Mouse (Mus musculus) intestine, embryonic 16.5 days (tissue): ENCODE measurements around the gene Ankef1. TPM values are rescaled to one million over a fixed set of nuclear protein-coding genes. Genes with fewer than 3 reads are reported as not detected.

Source experiments
- ATAC-seq: fragments of 200-750 bp; cut with Nextera tagmentation; 2 replicates; pipeline ENCODE4 v1.8.0; 2017; ENCODE audit warnings: moderate TSS enrichment, moderate library complexity
- H3K27ac ChIP-seq: fragments of 300-500 bp; sonication (generic); 2 replicates; pipeline ENCODE4 v1.5.1; 2014; ENCODE audit warnings: mild to moderate bottlenecking, low read length
- H3K27me3 ChIP-seq: fragments of 300-500 bp; sonication (generic); replicated peaks from 2 replicates; pipeline ENCODE4 v1.6.1; 2014; ENCODE audit warnings: low read length, control low read depth, mixed read lengths; ENCODE audit not compliant: control insufficient read depth, insufficient read depth
- H3K36me3 ChIP-seq: fragments of 300-500 bp; sonication (generic); 2 replicates; pipeline ENCODE4 v1.6.1; 2014; ENCODE audit warnings: low read length, control low read depth; ENCODE audit not compliant: control insufficient read depth, insufficient read depth
- H3K4me1 ChIP-seq: fragments of 300-500 bp; sonication (generic); 2 replicates; pipeline ENCODE4 v1.6.1; 2014; ENCODE audit warnings: low read length, control low read depth, mixed read lengths; ENCODE audit not compliant: control insufficient read depth, insufficient read depth
- H3K4me2 ChIP-seq: fragments of 300-500 bp; sonication (generic); 2 replicates; pipeline ENCODE4 v1.6.1; 2014; ENCODE audit warnings: low read depth, low read length, control low read depth
- H3K4me3 ChIP-seq: fragments of 300-500 bp; sonication (generic); 2 replicates; pipeline ENCODE4 v1.5.1; 2014; ENCODE audit warnings: mild to moderate bottlenecking, low read length
- H3K9ac ChIP-seq: fragments of 300-500 bp; sonication (generic); 2 replicates; pipeline ENCODE4 v1.6.1; 2014; ENCODE audit warnings: low read depth, low read length
- H3K9me3 ChIP-seq: fragments of 300-500 bp; sonication (generic); 2 replicates; pipeline ENCODE4 v1.6.1; 2016; ENCODE audit warnings: low read length, control low read depth; ENCODE audit not compliant: control insufficient read depth
- WGBS: fragments of 180-500 bp; shearing (Covaris S2); extraction: QIAGEN DNeasy Blood & Tissue Kit; methylation state at CpG from one replicate; pipeline ENCODE4 v1.1.7; 2014; 5-methylcytosine and 5-hydroxymethylcytosine counted together
- polyA plus RNA-seq: library from polyadenylated mRNA; unstranded; fragments of >200 nt; fragmentation: Nextera tagmentation; extraction: Ambion mirVana; gene quantifications from 2 replicates; pipeline ENCODE4 v1.2.1, GENCODE M21; 2015

The Ankef1 gene
- polyA plus RNA-seq, 1 experiment from 2014 or later: 0.13 TPM

DNA sequence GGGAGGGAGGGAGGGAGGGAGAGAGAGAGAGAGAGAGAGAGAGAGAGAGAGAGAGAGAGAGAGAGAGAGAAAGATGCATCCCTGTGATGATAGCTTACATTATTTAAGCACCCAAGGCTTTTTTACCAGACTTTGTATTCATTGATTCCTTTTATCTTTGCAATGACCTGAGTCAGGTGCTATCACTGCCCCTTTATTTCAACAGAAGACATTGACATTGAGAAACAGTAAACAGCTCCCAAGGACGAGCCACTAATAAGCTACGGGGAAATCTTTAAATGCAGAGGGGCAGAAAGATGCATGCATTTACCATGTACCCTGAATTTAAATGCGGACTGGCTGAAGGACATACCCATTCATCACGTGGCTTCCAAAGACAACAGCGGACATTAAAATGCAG, 14.7 kb upstream of the Ankef1 start:
- Histone ChIP-seq H3K4me3 (no peak overlapping the region), H3K4me2 (no peak overlapping the region), H3K36me3 (no peaks in the 10 kb centered on the region), H3K27ac (no peak overlapping the region), H3K4me1 (peaks cover 3% of the 10 kb centered on the region; the same call in 1 of the 2 replicates), H3K9me3 (no peaks in the 10 kb centered on the region), H3K27me3 (no peaks in the 10 kb centered on the region), H3K9ac (no peak overlapping the region)
- ATAC-seq: no peak
- 73% methylated on average over 5 of the region's 5 CpGs for WGBS

GRCm38 (mm10) chr2:136511073-136511472, 9.4 kb downstream of the Ankef1 start:
- no peak for ATAC-seq
- Histone ChIP-seq H3K4me3 (no peak overlapping the region), H3K9ac (no peak overlapping the region), H3K36me3 (no peaks in the 10 kb centered on the region), H3K27ac (no peak overlapping the region), H3K27me3 (no peaks in the 10 kb centered on the region), H3K9me3 (no peaks in the 10 kb centered on the region), H3K4me2 (no peak overlapping the region), H3K4me1 (no peaks in the 10 kb centered on the region)
- 52% methylated on average over 5 of the region's 5 CpGs for WGBS

- Histone ChIP-seq H3K27ac (no peak overlapping the region), H3K4me2 (no peak overlapping the region), H3K27me3 (no peaks in the 10 kb centered on the region), H3K9ac (no peak overlapping the region), H3K9me3 (no peaks in the 10 kb centered on the region), H3K4me1 (no peaks in the 10 kb centered on the region), H3K4me3 (no peak overlapping the region), H3K36me3 (no peaks in the 10 kb centered on the region)
- no peak for ATAC-seq
- whole genome bisulfite sequencing: 82% methylated on average over 4 of the region's 4 CpGs
Measured at GRCm38 (mm10) chr2:136511756-136512155, 10.0 kb downstream of the Ankef1 start.

- Histone ChIP-seq H3K27ac (no peak overlapping the region), H3K4me3 (no peak overlapping the region), H3K36me3 (no peaks in the 10 kb centered on the region), H3K9ac (no peak overlapping the region), H3K4me1 (no peaks in the 10 kb centered on the region), H3K9me3 (no peaks in the 10 kb centered on the region), H3K4me2 (no peak overlapping the region), H3K27me3 (no peaks in the 10 kb centered on the region)
- WGBS: 88% methylated on average over 5 of the region's 5 CpGs
- ATAC-seq: no peak
Measured at GRCm38 (mm10) chr2:136512802-136513201, 11.1 kb downstream of the Ankef1 start.

DNA sequence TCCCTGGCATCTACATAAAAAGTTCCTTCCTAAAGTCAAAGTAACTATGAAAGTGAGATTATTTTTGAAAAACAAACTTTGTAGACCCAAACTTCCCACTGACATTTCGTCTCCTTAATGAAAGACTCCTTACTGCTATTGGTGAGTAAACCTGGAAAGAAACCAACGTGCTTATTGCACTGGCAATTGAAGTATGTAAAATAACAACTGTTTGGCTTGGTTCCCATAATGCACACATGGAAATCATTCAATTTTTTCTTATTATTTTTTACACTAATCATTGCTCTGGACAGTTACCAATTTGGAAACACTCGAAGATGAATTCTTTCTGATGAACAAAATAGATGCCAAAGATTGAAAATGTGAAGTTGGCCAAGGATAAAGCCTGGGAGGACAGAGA, 12.1 kb downstream of the Ankef1 start:
- 56% methylated on average over 3 of the region's 3 CpGs for WGBS
- Histone ChIP-seq H3K4me3 (no peak overlapping the region), H3K36me3 (no peaks in the 10 kb centered on the region), H3K27ac (no peak overlapping the region), H3K9me3 (no peaks in the 10 kb centered on the region), H3K4me2 (no peak overlapping the region), H3K4me1 (no peaks in the 10 kb centered on the region), H3K27me3 (no peaks in the 10 kb centered on the region), H3K9ac (no peak overlapping the region)
- ATAC-seq: no peak

- no peak overlapping the region for H3K27ac ChIP-seq
- no peaks in the 10 kb centered on the region for H3K27me3 ChIP-seq
- no peak for ATAC-seq
- H3K4me1 ChIP-seq: no peaks in the 10 kb centered on the region
- 78% methylated on average over 2 of the region's 2 CpGs for WGBS
- no peak overlapping the region for H3K4me2 ChIP-seq
- H3K36me3 ChIP-seq: no peaks in the 10 kb centered on the region
- no peaks in the 10 kb centered on the region for H3K9me3 ChIP-seq
- no peak overlapping the region for H3K9ac ChIP-seq
- no peak overlapping the region for H3K4me3 ChIP-seq
Measured at GRCm38 (mm10) chr2:136515501-136515900, 13.8 kb downstream of the Ankef1 start.

DNA sequence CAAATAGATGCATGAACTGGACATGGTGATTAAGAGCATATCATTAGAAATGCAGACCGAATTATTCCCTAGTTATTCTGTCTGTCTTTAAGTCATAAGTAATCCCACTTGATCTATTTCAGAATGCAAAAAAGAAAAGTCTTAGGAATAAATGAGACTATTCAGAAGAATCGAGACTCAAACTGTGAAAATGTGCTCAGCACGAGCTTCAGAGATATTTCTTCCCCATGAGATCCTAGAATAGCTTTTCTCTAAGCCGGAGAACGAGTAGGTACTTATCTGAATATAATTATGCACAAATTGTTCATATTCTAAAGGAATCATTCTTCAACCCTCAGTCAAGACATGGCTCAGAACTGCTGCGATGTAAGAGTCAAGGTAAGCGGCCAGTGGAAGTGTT, 27.2 kb downstream of the Ankef1 start:
- 85% methylated on average over 7 of the region's 7 CpGs for WGBS
- H3K36me3 ChIP-seq: no peaks in the 10 kb centered on the region
- H3K9ac ChIP-seq: no peak overlapping the region
- no peak for ATAC-seq
- H3K9me3 ChIP-seq: no peaks in the 10 kb centered on the region
- H3K4me2 ChIP-seq: no peak overlapping the region
- no peaks in the 10 kb centered on the region for H3K27me3 ChIP-seq
- no peak overlapping the region for H3K4me3 ChIP-seq
- H3K27ac ChIP-seq: no peak overlapping the region
- H3K4me1 ChIP-seq: no peaks in the 10 kb centered on the region

DNA sequence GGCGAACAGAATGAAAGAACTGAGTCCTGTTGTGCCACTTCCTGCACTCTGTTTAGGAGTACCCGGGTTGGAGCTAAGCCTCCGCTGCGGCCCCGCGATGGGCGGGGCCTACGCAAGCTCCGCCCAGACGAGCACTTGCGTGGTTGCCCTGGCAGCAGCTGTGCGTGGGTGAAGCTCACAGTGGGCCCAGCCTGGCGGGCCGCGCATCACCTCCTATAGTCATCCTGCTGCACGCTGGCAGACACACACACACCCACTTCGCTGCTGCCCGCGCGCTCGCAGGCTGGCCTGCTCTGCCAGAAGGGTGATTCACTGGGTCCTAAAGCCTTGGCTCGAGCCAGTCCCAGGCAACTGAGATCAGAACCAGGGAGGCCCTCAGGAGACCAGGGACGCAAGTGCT, 30.3 kb downstream of the Ankef1 start:
- H3K4me3 ChIP-seq: peak overlapping the region; percentile 57
- H3K9ac ChIP-seq: peak overlapping the region; percentile 62
- H3K4me1 ChIP-seq: no peaks in the 10 kb centered on the region
- no peaks in the 10 kb centered on the region for H3K36me3 ChIP-seq
- 2% methylated on average over 23 of the region's 23 CpGs for WGBS
- H3K27me3 ChIP-seq: no peaks in the 10 kb centered on the region
- no peak overlapping the region for H3K27ac ChIP-seq
- peak; percentile 100 for ATAC-seq
- peak overlapping the region; percentile 75 for H3K4me2 ChIP-seq
- H3K9me3 ChIP-seq: no peaks in the 10 kb centered on the region

- Histone ChIP-seq H3K36me3 (no peaks in the 10 kb centered on the region), H3K9me3 (no peaks in the 10 kb centered on the region), H3K27me3 (no peaks in the 10 kb centered on the region), H3K4me3 (no peak overlapping the region), H3K4me2 (no peak overlapping the region), H3K4me1 (no peaks in the 10 kb centered on the region), H3K27ac (no peak overlapping the region), H3K9ac (no peak overlapping the region)
- WGBS: 67% methylated on average over 5 of the region's 5 CpGs
- ATAC-seq: no peak
Measured at GRCm38 (mm10) chr2:136558020-136558419, 56.3 kb downstream of the Ankef1 start.

DNA sequence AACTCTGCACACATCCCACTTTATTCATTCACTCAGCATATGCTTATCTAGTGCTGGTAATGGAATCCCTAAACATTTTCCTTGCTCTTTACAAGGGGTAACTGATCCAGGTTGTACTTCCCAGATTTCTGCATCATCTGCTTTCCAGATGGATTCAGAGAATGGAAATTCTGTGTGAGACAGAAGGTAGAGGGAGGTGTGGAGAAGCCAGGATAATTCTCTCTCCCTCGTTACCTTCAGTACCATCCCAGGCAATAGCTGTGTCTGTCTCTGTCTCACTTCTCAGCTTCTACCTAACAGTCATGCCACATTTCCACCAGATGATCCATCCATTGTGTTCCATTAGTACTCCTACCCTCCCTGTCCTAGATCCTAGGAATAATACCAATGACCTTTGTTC, 60.6 kb downstream of the Ankef1 start:
- H3K27me3 ChIP-seq: no peaks in the 10 kb centered on the region
- 79% methylated on average over 1 of the region's 1 CpGs for WGBS
- no peaks in the 10 kb centered on the region for H3K4me1 ChIP-seq
- no peak overlapping the region for H3K4me3 ChIP-seq
- no peaks in the 10 kb centered on the region for H3K36me3 ChIP-seq
- no peaks in the 10 kb centered on the region for H3K9me3 ChIP-seq
- no peak overlapping the region for H3K9ac ChIP-seq
- no peak overlapping the region for H3K27ac ChIP-seq
- H3K4me2 ChIP-seq: no peak overlapping the region
- no peak for ATAC-seq
